Mouse (Mus musculus): Measurements from ENCODE around the gene Parp12.

The Parp12 gene

GRCm38 (mm10) chr6:39058936-39059335, 59.2 kb downstream of the Parp12 start:
- intact Hi-C loops (cut with DNase I), result no loop called here

- intact Hi-C loops (cut with DNase I), result no loop called here
Measured at GRCm38 (mm10) chr6:39058389-39058788, 59.8 kb downstream of the Parp12 start.

- intact Hi-C loops (cut with DNase I), result no loop called here
Measured at GRCm38 (mm10) chr6:39057161-39057560, 61.0 kb downstream of the Parp12 start.

GRCm38 (mm10) chr6:39055831-39056261, 62.3 kb downstream of the Parp12 start:
- intact Hi-C loops (cut with DNase I), result no loop called here

GRCm38 (mm10) chr6:39054878-39055508, 63.2 kb downstream of the Parp12 start:
- intact Hi-C loops (cut with DNase I), result no loop called here

GRCm38 (mm10) chr6:39054206-39054864, 63.8 kb downstream of the Parp12 start:
- intact Hi-C loops (cut with DNase I), result no loop called here

GRCm38 (mm10) chr6:39052636-39053035, 65.5 kb downstream of the Parp12 start:
- intact Hi-C loops (cut with DNase I), result no loop called here

- intact Hi-C loops (cut with DNase I), result no loop called here
Measured at GRCm38 (mm10) chr6:39051799-39052556, 66.2 kb downstream of the Parp12 start.

GRCm38 (mm10) chr6:39050836-39051235, 67.3 kb downstream of the Parp12 start:
- intact Hi-C loops (cut with DNase I), result no loop called here

GRCm38 (mm10) chr6:39049141-39049540, 69.0 kb downstream of the Parp12 start:
- intact Hi-C loops (cut with DNase I), result no loop called here

- intact Hi-C loops (cut with DNase I), result no loop called here
Measured at GRCm38 (mm10) chr6:39040451-39040850, 77.7 kb downstream of the Parp12 start.
